Mouse (Mus musculus): ENCODE measurements around the gene Pigv. TPM values are rescaled to one million over a fixed set of nuclear protein-coding genes. Genes with fewer than 3 reads are reported as not detected.

Pigv gene
- polyA plus RNA-seq, 1 experiment from 2014 or later = 16.0 TPM

Small RNA genes within 50 kb of the gene (microRNA-seq; reads per million reads assigned to microRNA genes)
- not detected for gene Mir7227

Other genes with a start within 250 kb of the Pigv start
- gene Tent5b, start 192.5 kb downstream of the Pigv start, polyA plus RNA-seq (2015; fragmentation: Nextera tagmentation; extraction: Ambion mirVana) = 0.17 and 0.31 TPM in 2 replicates
- 1.2 and 1.9 TPM in 2 replicates for gene Trnp1, start 174.1 kb downstream of the Pigv start, polyA plus RNA-seq (2015; fragmentation: Nextera tagmentation; extraction: Ambion mirVana)
- gene Kdf1, start 153.7 kb downstream of the Pigv start, polyA plus RNA-seq (2015; fragmentation: Nextera tagmentation; extraction: Ambion mirVana) = 0.15 and 0.24 TPM in 2 replicates
- gene Nudc, start 126.7 kb downstream of the Pigv start, polyA plus RNA-seq (2015; fragmentation: Nextera tagmentation; extraction: Ambion mirVana) = 256 and 272 TPM in 2 replicates
- not detected in 2 replicates for gene Nr0b2, start 119.3 kb downstream of the Pigv start, polyA plus RNA-seq (2015; fragmentation: Nextera tagmentation; extraction: Ambion mirVana)
- gene Gpatch3, start 97.9 kb downstream of the Pigv start, polyA plus RNA-seq (2015; fragmentation: Nextera tagmentation; extraction: Ambion mirVana) = 7.6 and 7.8 TPM in 2 replicates
- gene Gpn2, start 88.3 kb downstream of the Pigv start, polyA plus RNA-seq (2015; fragmentation: Nextera tagmentation; extraction: Ambion mirVana) = 20.6 and 23.5 TPM in 2 replicates
- gene Sfn, start 70.5 kb downstream of the Pigv start, polyA plus RNA-seq (2015; fragmentation: Nextera tagmentation; extraction: Ambion mirVana) = 0.89 and 1.2 TPM in 2 replicates
- gene Zdhhc18, start 22.5 kb downstream of the Pigv start, polyA plus RNA-seq (2015; fragmentation: Nextera tagmentation; extraction: Ambion mirVana) = 3.5 and 4.1 TPM in 2 replicates
- gene Arid1a, start 84.1 kb upstream of the Pigv start, polyA plus RNA-seq (2015; fragmentation: Nextera tagmentation; extraction: Ambion mirVana) = 43.6 and 47.1 TPM in 2 replicates
- gene Rps6ka1, start 215.2 kb upstream of the Pigv start, polyA plus RNA-seq (2015; fragmentation: Nextera tagmentation; extraction: Ambion mirVana) = 19.0 and 19.2 TPM in 2 replicates

All from midbrain, embryonic 13.5 days (tissue).